Mouse (Mus musculus) brown adipose tissue, adult 24 weeks (tissue): ENCODE measurements around the gene Shisa7. TPM values are rescaled to one million over a fixed set of nuclear protein-coding genes. Genes with fewer than 3 reads are reported as not detected.
"Not testable (repeated sequence)": the region's sequence is repeated elsewhere in the genome, so short reads cannot be mapped to it uniquely, and the experiment has no call there.

Source experiments
- H3K27ac ChIP-seq: fragments of 200-500 bp; replicated peaks from 2 replicates; pipeline ENCODE4 v1.5.1; 2012; ENCODE audit warnings: low read depth, mild to moderate bottlenecking, low read length
- H3K4me1 ChIP-seq: fragments of 200-500 bp; 2 replicates; pipeline ENCODE4 v1.6.1; 2012; ENCODE audit warnings: low read length, mixed read lengths; ENCODE audit not compliant: control insufficient read depth, insufficient read depth, insufficient read length
- H3K4me3 ChIP-seq: fragments of 200-500 bp; 2 replicates; pipeline ENCODE4 v1.5.1; 2012; ENCODE audit warnings: low read depth, mild to moderate bottlenecking, low read length, moderate library complexity; ENCODE audit not compliant: insufficient read depth
- polyA plus RNA-seq: library from polyadenylated mRNA; stranded (reverse); fragments of >200 nt; gene quantifications from 2 replicates; pipeline ENCODE4 v1.2.4, GENCODE M21; 2012; ENCODE audit not compliant: missing spikeins, insufficient read depth, insufficient read length

Shisa7 gene
- polyA plus RNA-seq, 1 experiment = 0.40 TPM

DNA sequence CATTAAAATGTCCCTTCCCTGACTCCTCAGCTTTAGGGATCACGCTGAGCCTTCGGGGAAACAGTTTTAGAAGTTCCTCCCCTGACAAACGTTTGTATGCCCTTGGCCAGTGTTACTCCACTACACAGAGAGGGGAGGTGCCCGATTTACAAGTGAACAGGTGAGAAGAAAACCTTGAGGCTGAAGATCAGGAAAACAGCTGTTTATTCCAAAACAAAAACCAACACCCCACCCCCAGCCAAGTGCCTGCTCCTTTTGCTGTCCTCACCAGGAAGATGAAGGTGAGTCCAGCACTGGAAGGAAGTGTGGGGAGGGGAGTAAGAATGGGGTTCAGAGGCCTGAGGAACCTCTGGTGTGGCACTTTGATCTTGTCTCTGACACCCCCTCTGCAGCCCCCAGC, 19.1 kb downstream of the Shisa7 start:
- H3K4me1 ChIP-seq = no peaks in the 10 kb centered on the region
- no peak overlapping the region for H3K27ac ChIP-seq
- no peak overlapping the region for H3K4me3 ChIP-seq

DNA sequence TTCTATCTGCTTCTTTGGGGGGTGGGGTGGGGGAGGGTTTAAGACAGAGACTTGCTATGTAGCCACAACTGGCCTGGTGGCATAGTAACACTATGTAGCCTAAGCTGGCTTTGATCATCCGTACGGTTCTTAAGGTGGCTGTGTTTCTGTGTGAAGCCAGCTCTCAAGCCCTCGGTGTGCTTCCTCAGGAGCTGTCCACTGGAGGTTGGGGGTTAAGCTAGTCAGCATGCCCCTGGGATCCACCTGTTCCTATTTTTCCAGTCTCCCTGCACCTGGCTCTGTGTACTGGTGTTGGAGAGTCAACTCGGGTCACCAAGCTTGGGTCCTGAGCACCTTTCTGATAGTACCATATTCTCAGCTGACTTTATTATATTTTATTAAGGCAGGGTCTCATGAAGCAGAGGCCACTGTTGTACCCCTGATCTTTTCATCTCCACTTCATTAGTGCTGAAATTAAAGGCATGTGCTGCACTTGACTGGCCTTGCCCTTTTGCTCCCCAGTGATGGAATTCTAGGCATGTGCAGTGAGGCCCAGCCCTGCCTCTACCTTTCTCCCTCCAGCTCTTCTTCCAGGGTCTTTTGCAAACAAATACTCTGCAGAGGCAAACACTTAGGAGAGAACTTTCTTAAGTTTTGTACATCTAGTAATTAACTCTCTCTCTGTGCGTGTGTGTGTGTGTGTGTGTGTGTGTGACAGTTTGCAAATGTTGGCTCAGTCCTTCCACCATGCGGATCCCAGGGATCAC, 22.2 kb downstream of the Shisa7 start:
- no peaks in the 10 kb centered on the region for H3K4me1 ChIP-seq
- H3K4me3 ChIP-seq = no peak overlapping the region
- no peak overlapping the region for H3K27ac ChIP-seq

DNA sequence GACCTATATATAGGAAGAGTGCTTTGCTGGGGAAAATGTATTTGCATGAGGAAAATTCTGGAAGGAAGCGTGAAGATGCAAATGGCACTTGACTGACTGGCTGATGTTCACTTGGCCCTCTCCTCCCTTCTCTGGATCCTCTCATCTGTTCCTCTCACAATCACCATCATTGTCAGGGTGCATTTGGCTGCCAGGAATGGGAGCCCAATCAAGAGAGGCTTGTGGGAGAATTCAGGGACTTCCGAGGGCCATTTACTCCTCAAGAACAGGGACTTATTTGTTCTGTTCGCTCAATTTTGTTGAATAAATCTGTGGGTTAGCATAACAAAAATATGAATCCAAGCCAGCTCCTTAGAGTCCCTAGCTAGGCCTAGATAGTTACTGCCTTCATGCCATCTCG, 22.8 kb downstream of the Shisa7 start:
- no peak overlapping the region for H3K27ac ChIP-seq
- H3K4me3 ChIP-seq = no peak overlapping the region
- no peaks in the 10 kb centered on the region for H3K4me1 ChIP-seq

DNA sequence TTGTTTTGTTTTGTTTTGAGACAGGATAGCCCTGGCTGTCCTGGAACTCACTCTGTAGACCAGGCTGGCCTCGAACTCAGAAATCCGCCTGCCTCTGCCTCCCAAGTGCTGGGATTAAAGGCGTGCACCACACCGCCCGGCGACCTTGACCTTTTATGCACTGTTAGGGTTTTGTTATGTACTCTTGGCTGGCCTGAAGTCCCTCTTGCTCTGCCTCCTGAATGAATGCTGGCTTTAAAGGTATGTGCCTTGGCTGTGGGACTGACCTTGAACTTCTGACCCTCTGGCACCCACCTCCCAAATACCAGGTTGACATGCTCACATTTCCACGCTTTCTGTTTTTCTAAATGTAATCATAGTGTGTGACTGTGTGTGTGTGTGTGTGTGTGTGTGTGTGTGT, 23.6 kb downstream of the Shisa7 start:
- H3K27ac ChIP-seq, H3K4me1 ChIP-seq: not testable (repeated sequence)

DNA sequence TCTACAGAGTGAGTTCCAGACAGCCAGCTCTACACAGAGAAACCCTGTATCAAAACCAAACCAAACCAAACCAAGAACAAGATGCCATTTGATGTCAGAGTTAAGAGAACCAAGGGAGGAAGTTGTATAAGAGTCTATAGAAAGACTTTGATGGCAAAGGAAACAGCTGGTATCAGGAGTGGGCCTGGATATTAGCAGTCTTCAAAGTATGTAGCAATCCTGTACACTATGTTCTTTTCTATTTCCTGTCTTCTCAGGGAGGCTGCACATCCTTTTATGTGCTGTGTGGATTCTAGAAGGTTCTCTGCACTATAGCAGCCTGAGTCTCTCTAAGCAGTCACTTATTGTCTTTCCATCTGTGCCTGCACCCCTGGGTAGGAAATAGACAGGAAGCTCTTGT, 27.9 kb downstream of the Shisa7 start:
- Histone ChIP-seq H3K4me1 (no peaks in the 10 kb centered on the region), H3K27ac (no peak overlapping the region), H3K4me3 (no peak overlapping the region)

More for the DNA sequence above, 23.6 kb downstream of the Shisa7 start:
- not testable (repeated sequence) for H3K4me3 ChIP-seq

DNA sequence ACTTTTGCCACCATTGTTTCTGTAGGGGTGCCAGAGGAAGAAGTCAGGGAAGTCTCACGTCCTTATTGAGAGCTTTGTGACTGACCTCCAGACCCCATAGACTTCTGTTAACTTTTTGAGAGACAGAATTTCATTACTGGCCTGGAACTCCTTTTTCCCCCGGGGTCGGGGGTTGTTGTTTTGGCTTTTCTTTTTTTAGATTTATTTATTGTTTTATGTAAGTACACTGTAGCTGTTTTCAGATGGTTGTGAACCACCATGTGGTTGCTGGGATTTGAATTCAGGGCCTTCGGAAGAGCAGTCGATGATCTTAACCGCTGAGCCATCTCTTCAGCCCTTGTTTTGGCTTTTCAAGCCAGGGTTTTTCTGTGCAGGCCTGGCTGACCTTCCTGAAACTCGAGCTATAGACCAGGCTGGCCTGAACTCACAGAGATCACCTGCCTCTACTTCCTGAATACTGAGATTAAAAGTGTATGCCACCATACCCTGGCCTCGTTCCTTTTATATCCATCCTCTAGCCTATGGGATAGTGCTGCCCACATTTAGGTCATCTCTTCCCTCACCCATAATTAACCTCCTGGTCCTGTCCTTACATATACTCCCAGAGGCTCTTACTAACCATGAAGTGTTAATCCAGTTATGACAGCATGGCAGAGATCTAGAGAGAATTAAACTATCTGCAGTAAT, 31.2 kb downstream of the Shisa7 start:
- H3K4me1 ChIP-seq = 0 out of 2 replicates have a peak, but pooled peaks cover 3% of the 10 kb centered on the region
- H3K27ac ChIP-seq = peak overlapping the region; percentile 95

DNA sequence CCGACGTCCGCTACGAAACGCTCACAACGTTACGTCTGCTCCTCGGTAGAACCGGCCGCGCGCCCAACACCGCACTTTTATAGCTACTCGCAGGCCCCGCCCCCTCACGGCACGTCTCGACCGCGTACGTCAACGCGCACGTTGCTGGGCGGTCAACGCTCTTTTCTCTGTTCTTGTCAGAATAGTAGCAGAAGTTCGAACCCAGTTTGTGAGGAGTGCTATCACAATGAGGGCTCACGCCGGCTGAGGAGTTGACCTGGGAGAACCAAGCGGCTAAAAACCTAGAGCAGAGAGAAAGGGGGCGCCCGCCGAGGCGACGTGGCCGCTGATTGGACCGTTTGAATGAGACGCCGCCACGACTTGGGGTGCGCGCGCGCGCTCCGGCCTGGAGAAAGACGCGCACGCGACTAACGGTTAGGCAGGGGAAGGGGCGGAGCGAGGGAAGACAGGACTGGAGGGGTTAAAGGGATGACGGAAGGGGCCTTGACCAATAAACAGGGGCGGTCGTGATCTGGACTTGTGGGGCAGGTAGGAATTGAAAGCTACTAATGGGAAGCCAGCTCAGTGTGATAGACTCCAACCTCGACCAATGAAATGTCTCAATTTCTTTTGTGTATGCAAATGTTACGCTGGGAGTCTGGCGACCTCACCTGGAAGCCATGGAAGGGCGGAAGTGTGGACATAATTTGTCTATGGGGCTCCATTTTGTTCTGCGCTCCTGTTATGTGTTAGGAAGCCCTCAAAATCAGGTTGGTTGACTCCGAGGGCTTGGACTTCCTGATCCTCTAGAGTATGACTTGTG, 32.0 kb downstream of the Shisa7 start, which contains the start of gene Ube2s:
TSS of gene Ube2s (minus strand) at position 288 of the 802 bp plus-strand sequence.
- 0 out of 2 replicates have a peak, but pooled peaks cover 3% of the 10 kb centered on the region for H3K4me1 ChIP-seq
- peak within 1 kb of the TSS; percentile 96 for H3K27ac ChIP-seq

More for the DNA sequence above, 31.2 kb downstream of the Shisa7 start:
- peak overlapping the region; percentile 74 for H3K4me3 ChIP-seq

DNA sequence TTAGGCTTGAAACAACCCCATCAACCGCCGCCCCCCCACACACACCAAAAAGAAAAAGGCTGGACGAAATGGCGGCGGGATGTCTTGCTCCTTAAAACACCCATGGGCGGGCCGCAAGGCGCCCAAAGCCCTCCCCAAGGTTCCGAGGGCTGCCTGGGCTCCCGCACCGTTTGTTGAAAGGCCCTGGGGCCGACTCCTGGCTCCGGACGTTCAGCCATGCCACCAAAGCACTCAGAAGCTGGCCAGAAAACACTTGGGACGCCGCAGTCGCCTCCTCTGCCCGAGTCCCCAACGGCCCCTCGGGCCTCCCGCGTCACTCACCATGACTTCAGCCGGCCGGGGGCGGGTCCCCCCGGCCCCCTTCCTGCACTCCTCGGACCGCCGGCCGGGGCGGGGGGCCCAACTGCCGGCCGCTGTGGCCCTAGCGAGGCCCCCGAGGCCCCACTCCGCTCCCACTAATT, 32.6 kb downstream of the Shisa7 start:
- Histone ChIP-seq H3K27ac (peak overlapping the region; percentile 60), H3K4me3 (peak overlapping the region; percentile 76), H3K4me1 (0 out of 2 replicates have a peak, but pooled peaks cover 3% of the 10 kb centered on the region)

More for the DNA sequence above, 32.0 kb downstream of the Shisa7 start, which contains the start of gene Ube2s:
- H3K4me3 ChIP-seq = peak within 1 kb of the TSS; percentile 76

DNA sequence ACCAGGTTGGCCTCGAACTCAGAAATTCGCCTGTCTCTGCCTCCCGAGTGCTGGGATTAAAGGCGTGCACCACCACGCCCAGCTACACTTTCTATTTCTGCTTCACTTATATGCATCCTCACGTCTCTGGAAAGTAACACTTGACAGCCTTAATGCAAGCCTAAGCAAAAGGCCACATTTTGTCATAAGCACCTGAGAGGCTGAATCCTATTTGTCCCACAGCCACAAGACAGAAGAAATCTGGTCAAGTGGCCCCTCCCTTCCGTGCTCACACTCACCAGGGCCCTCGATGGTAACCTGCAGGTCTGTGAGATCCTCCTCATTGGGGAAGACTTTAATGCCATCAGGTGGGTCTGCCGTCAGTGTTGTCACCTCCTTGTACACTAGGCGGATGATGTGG, 33.4 kb downstream of the Shisa7 start:
- not testable (repeated sequence) for H3K27ac ChIP-seq, H3K4me1 ChIP-seq
- peak overlapping the region; percentile 76 for H3K4me3 ChIP-seq

DNA sequence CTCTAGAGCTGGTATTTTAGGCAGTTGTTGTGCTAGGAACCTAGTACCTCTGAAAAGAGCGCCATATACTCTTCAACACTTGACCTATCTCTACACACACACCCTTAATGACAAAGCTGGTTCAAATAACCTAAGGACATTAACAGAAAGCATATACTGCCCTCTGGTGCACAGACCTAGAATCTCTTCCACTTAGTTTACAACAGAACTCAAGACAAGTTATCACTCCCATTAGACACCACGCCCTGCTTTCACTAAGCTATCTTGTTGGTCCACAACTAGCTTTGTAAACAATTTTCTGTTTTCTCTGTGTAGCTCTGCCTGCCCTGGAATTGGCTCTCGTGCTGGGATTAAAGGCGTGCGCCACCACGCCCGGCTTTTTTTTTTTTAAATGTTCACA, 37.8 kb downstream of the Shisa7 start:
- Histone ChIP-seq H3K4me3 (no peak overlapping the region), H3K27ac (no peak overlapping the region), H3K4me1 (peaks cover 3% of the 10 kb centered on the region; the same call in 1 of the 2 replicates)

DNA sequence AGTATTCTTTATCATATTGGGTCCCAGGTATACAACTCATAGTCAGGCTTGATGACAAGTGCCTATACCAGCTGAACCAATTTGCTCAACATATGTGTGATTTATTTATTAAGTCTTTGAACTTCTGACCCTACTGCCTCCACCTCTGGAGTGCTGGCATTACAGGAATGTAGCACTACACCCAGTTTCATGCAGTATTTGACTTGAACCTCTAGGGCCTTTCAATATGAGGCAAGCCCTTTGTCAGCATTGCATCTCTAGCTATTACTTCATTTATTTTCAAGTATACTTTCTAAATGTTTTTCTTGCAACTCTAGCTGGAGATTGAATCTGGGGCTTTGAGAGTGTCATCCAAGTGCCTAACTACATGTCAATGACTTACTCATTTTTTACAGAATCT, 42.2 kb downstream of the Shisa7 start:
- Histone ChIP-seq H3K4me3 (no peak overlapping the region), H3K4me1 (no peaks in the 10 kb centered on the region; the same call in 1 of the 2 replicates), H3K27ac (no peak overlapping the region)

DNA sequence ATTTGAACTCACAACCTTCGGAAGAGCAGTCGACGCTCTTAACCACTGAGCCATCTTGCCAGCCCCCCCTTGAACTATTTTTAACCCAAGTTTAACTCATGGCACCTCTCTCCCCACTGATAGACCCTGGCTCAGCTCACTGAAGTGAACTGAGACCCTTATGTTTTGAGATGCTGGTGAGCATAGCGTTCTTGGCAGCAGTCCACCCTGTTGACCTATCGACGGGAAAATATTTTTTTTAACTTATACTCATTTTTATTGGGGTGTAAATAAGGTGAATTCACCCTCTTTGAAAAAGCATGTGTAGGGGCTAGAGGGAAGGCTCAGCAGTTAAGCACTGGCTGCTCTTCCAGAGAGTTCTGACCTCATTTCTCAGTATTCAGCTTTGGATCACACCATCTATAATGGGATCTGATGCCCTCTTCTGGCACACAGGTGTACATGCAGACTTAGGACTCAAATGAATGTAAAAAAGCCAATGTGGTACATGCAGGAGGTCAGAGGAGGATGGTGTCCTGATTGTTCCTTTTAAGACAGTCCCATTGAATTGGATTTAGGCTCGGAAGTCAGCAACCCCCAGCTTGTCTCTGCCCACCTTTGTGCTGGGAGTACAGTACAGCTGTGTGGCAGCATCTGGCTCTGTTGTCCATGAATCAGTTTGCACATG, 48.6 kb downstream of the Shisa7 start:
- no peaks in the 10 kb centered on the region for H3K4me1 ChIP-seq
- H3K27ac ChIP-seq = no peak overlapping the region
- H3K4me3 ChIP-seq = no peak overlapping the region

DNA sequence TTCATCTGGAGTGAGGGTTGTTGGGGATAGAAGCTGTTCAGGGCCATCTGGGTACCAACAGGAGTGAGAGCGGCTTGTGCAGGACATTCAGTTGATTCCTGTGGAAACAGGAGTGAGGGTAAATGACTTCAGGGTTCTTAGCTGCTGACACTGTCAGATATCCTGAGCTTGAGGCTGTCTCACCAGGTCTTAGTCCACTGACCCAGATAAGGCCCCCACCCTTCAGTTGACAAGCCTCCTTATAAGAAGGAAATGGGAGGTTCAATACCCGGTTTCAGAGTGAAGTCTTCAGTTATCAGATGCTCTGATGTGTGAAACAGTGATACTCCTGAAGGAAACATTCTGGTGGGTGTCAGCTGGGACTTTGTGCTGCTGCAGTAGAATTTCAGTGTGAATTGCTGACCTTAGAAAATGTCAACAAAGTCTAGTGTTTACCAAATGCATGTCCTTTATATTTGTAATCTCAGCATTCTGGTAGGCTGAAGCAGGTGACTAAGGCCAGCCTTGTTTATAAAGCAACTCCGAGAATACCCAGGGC, 49.8 kb downstream of the Shisa7 start:
- Histone ChIP-seq H3K27ac (no peak overlapping the region), H3K4me1 (no peaks in the 10 kb centered on the region), H3K4me3 (0 out of 2 replicates have a peak overlapping the region, but pooled peaks have one; percentile 11)

DNA sequence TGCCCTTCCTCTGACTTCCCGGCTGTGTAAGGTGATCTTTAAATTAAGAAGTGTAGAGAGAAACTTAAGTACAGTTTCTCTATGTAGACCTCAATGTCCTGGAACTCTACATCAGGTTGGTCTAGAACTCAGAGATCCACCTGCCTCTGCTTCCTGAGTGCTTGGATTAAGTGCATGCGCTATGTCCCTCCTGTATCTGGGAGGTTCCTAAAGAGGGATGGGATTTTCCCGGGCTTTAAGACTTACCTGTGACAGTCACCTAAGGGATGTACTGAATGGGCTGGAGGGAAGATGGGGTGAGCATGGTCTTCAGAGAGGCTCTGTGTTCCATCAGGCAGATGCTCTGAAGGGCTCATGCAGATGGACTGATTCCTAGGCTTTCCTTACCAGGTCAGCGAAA, 50.8 kb downstream of the Shisa7 start:
- Histone ChIP-seq H3K4me1 (no peaks in the 10 kb centered on the region), H3K4me3 (peak overlapping the region; percentile 75), H3K27ac (no peak overlapping the region)
